Mouse (Mus musculus): Measurements from ENCODE around the gene Lman2.

The Lman2 gene

GRCm38 (mm10) chr13:55362453-55363060 lies at the start of gene Lman2:
TSS of gene Lman2 (minus strand) at chr13:55362783.
- peak; percentile 92 for DNase-seq

GRCm38 (mm10) chr13:55411826-55412225 lies 49.2 kb upstream of the Lman2 start:
- no peak for DNase-seq

GRCm38 (mm10) chr13:55408546-55409120 lies 46.0 kb upstream of the Lman2 start:
- DNase-seq = no peak

GRCm38 (mm10) chr13:55407341-55407740 lies 44.8 kb upstream of the Lman2 start:
- no peak for DNase-seq

GRCm38 (mm10) chr13:55405783-55406390 lies 43.3 kb upstream of the Lman2 start:
- no peak for DNase-seq

- peak; percentile 89 for DNase-seq
These were observed 42.5 kb upstream of the Lman2 start for GRCm38 (mm10) chr13:55404853-55405782.

- DNase-seq = no peak
These were observed 41.6 kb upstream of the Lman2 start for GRCm38 (mm10) chr13:55403935-55404852.

GRCm38 (mm10) chr13:55403266-55403665 lies 40.7 kb upstream of the Lman2 start:
- no peak for DNase-seq

- DNase-seq = no peak
These were observed 37.4 kb upstream of the Lman2 start for GRCm38 (mm10) chr13:55400039-55400346.

GRCm38 (mm10) chr13:55399300-55400038 lies 36.9 kb upstream of the Lman2 start:
- DNase-seq = no peak

GRCm38 (mm10) chr13:55398088-55398487 lies 35.5 kb upstream of the Lman2 start, which contains the start of gene Slc34a1:
TSS of gene Slc34a1 (plus strand) at chr13:55398187.
- DNase-seq = no peak

GRCm38 (mm10) chr13:55392933-55393332 lies 30.4 kb upstream of the Lman2 start:
- DNase-seq = peak; percentile 61

- DNase-seq = no peak
These were observed 29.0 kb upstream of the Lman2 start for GRCm38 (mm10) chr13:55391626-55392029.

- no peak for DNase-seq
These were observed 28.1 kb upstream of the Lman2 start for GRCm38 (mm10) chr13:55390644-55391043.

- no peak for DNase-seq
These were observed 19.2 kb upstream of the Lman2 start for GRCm38 (mm10) chr13:55381790-55382189.

- no peak for DNase-seq
These were observed 16.5 kb upstream of the Lman2 start for GRCm38 (mm10) chr13:55378907-55379580.

GRCm38 (mm10) chr13:55375877-55376276 lies 13.3 kb upstream of the Lman2 start:
- no peak for DNase-seq

GRCm38 (mm10) chr13:55374206-55374924 lies 11.8 kb upstream of the Lman2 start:
- DNase-seq = peak; percentile 78

GRCm38 (mm10) chr13:55371740-55372139 lies 9.2 kb upstream of the Lman2 start:
- DNase-seq = no peak

- DNase-seq = peak; percentile 35
These were observed 8.6 kb upstream of the Lman2 start for GRCm38 (mm10) chr13:55371007-55371681.
